Mouse (Mus musculus) E14TG2a.4 (cell line): ENCODE measurements at regions not wholly inside any gene's neighbourhood (a gene's known extent, or its start where the extent isn't known, plus 50 kb on each side); places are given as distances from the start of the nearest gene placed in this dataset.

Source experiments
- H3K27me3 ChIP-seq: 2 replicates; pipeline ENCODE4 v1.6.1; 2014; ENCODE audit warnings: low read length, control low read depth; ENCODE audit not compliant: insufficient read depth
- H3K36me3 ChIP-seq: 2 replicates; pipeline ENCODE4 v1.6.1; 2014; ENCODE audit warnings: low read length, control low read depth; ENCODE audit not compliant: insufficient read depth
- H3K4me1 ChIP-seq: replicated peaks from 2 replicates; pipeline ENCODE4 v1.6.1; 2014; ENCODE audit warnings: low read depth, low read length, control low read depth
- H3K4me3 ChIP-seq: replicated peaks from 2 replicates; pipeline ENCODE4 v1.5.1; 2014; ENCODE audit warnings: mild to moderate bottlenecking, low read length
- H3K9me3 ChIP-seq: 2 replicates; pipeline ENCODE4 v1.6.1; 2014; ENCODE audit warnings: low read length, control low read depth
- CTCF ChIP-seq: conservative IDR thresholded peaks from 2 replicates; pipeline ENCODE4 v1.5.1; 2014; ENCODE audit warnings: low read length
- NANOG ChIP-seq: IDR thresholded peaks from 2 replicates; pipeline ENCODE4 v1.6.1; 2014; ENCODE audit warnings: borderline replicate concordance, low read length, mixed read lengths
- POU5F1 ChIP-seq: IDR thresholded peaks from 2 replicates; pipeline ENCODE4 v1.6.1; 2014; ENCODE audit warnings: low read length, borderline replicate concordance

DNA sequence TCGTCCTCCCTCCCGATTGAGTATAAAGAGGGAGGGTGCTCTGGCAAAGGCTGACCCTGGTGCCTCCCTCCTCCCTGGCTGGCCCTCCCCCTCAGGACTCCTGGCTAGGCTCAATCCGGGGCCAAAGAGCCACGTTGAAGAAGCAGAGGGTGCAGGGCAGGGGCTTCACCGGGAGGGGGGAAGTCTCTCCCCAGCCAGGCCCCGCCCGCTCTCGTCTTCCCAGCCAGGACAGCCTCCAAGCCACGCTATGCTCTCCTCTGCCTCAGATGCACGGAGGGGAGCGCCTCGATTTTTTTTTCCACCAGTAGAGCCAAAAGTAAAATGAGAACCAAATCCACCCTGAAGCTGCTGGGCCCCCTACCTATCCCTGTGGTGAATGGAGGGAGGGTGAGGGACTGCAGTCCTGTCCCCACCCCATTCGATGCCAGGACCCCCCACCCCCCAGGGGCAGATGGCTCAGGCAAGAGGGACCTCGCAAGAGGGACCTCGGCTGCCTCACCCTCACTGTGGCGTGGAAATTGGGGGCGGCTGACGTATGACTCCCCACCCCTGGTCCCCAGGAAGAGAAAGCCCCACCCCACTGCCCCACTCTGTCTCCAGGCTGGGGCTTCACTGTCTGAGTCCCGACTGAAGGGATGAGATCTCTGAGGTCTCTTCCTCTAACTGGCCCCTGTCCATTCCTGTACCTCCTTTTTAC, 53.2 kb upstream of the Col1a1 start:
- H3K4me3 ChIP-seq: peak overlapping the region; percentile 32
- TF ChIP-seq CTCF (no peak), POU5F1 (no peak), NANOG (no peak)
- peaks cover 81% of the 10 kb centered on the region for H3K27me3 ChIP-seq
- H3K4me1 ChIP-seq: peaks cover 29% of the 10 kb centered on the region
- no peaks in the 10 kb centered on the region for H3K9me3 ChIP-seq
- no peaks in the 10 kb centered on the region for H3K36me3 ChIP-seq

- TF ChIP-seq CTCF (no peak), POU5F1 (no peak), NANOG (no peak)
- Histone ChIP-seq H3K27me3 (peaks cover 84% of the 10 kb centered on the region), H3K36me3 (no peaks in the 10 kb centered on the region), H3K9me3 (no peaks in the 10 kb centered on the region), H3K4me3 (peak overlapping the region; percentile 32; the same call in 1 of the 2 replicates), H3K4me1 (peaks cover 29% of the 10 kb centered on the region)
Observed at GRCm38 (mm10) chr11:94881982-94882686, 53.9 kb upstream of the Col1a1 start.

- H3K27me3 ChIP-seq: peaks cover 85% of the 10 kb centered on the region
- H3K9me3 ChIP-seq: no peaks in the 10 kb centered on the region
- H3K4me1 ChIP-seq: peaks cover 29% of the 10 kb centered on the region
- H3K4me3 ChIP-seq: peak overlapping the region; percentile 49
- no peaks in the 10 kb centered on the region for H3K36me3 ChIP-seq
- TF ChIP-seq CTCF (no peak), NANOG (no peak), POU5F1 (no peak)
Observed at GRCm38 (mm10) chr11:94880896-94881840, 54.9 kb upstream of the Col1a1 start.

GRCm38 (mm10) chr11:94876707-94877106, 59.3 kb upstream of the Col1a1 start:
- Histone ChIP-seq H3K4me1 (peaks cover 35% of the 10 kb centered on the region), H3K27me3 (peaks cover 89% of the 10 kb centered on the region), H3K36me3 (no peaks in the 10 kb centered on the region), H3K9me3 (no peaks in the 10 kb centered on the region), H3K4me3 (no peak overlapping the region)
- TF ChIP-seq CTCF: no peak

DNA sequence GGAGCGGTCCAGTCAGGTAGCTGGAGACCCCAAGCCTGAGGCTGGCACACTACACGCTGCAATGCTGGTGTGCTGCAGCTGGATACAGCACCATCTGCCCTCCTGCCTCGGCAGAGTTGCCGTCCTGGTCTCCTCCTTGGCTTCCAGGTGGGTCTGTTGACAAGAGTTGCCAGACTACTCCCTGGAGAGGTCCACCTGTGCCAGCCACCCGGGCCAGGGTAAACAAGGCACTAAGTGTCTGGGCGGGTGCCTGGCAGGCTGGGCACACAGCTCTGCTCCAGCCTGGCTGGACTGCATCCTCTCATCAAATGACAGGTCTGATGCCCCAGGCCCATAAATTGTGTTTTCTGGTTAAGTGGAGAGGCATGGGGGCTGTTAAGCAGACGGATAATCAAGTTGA, 61.0 kb upstream of the Col1a1 start:
- Histone ChIP-seq H3K9me3 (no peaks in the 10 kb centered on the region), H3K4me1 (peaks cover 25% of the 10 kb centered on the region), H3K27me3 (peaks cover 82% of the 10 kb centered on the region), H3K36me3 (no peaks in the 10 kb centered on the region), H3K4me3 (peak overlapping the region; percentile 45)
- no peak for TF ChIP-seq CTCF
- TF ChIP-seq NANOG: no peak
- no peak for TF ChIP-seq POU5F1

- Histone ChIP-seq H3K4me3 (no peak overlapping the region), H3K4me1 (peaks cover 25% of the 10 kb centered on the region), H3K9me3 (no peaks in the 10 kb centered on the region), H3K36me3 (no peaks in the 10 kb centered on the region), H3K27me3 (peaks cover 75% of the 10 kb centered on the region)
- no peak for TF ChIP-seq CTCF
- no peak for TF ChIP-seq POU5F1
- no peak for TF ChIP-seq NANOG
Observed at GRCm38 (mm10) chr11:94874155-94874561, 61.9 kb upstream of the Col1a1 start.

GRCm38 (mm10) chr11:94873693-94874092, 62.3 kb upstream of the Col1a1 start:
- peaks cover 70% of the 10 kb centered on the region for H3K27me3 ChIP-seq
- TF ChIP-seq NANOG: no peak
- no peak for TF ChIP-seq CTCF
- TF ChIP-seq POU5F1: no peak

GRCm38 (mm10) chr11:94872921-94873320, 63.1 kb upstream of the Col1a1 start:
- no peaks in the 10 kb centered on the region for H3K36me3 ChIP-seq
- peak overlapping the region; percentile 41 for H3K4me3 ChIP-seq
- peaks cover 62% of the 10 kb centered on the region for H3K27me3 ChIP-seq
- H3K4me1 ChIP-seq: peaks cover 25% of the 10 kb centered on the region
- no peaks in the 10 kb centered on the region for H3K9me3 ChIP-seq
- TF ChIP-seq NANOG (no peak), POU5F1 (no peak), CTCF (no peak)

More at GRCm38 (mm10) chr11:94873693-94874092, 62.3 kb upstream of the Col1a1 start:
- Histone ChIP-seq H3K4me3 (peak overlapping the region; percentile 39), H3K9me3 (no peaks in the 10 kb centered on the region), H3K36me3 (no peaks in the 10 kb centered on the region), H3K4me1 (peaks cover 25% of the 10 kb centered on the region)
